ENCODE assay signal across 8 mouse cellular contexts in the genomic region with DNA sequence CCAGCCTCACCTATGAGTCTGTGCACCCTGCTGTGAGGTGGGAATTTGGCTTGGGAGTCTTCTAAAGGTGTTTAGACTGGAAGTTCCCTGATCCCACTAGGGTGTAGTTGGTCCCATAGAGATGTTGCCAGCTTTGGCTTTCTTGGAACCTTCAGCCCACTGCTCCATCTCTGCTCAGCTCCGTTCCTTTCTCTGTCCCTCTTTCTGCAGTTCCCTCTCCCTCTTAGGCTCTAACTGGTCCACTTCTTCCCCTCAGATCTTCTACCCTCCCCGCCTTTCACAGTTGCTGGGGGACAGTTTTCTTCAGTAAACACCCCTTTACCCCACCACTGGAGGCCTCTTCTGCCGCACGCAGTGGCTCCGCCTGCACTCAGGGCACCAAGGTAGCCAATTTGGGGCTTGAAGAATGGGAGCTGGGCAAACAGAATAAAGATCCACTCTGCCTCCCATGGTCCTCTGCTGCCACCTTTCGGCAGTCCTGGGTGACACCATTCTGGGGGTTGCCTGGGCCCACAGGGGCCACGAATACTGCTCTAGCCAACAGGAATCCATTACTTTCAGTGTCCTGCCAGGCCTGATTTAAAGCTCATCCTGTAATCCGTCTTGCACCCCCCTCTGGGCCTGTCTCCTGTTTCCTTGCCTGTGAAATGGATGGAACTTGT.
DNase-seq lines count a peak whose midpoint lies in the region; ATAC-seq and TF ChIP-seq lines count a peak whose summit lies in the region.

No protein-coding gene starts in this region.

- intact Hi-C loops in left cerebral cortex, postnatal 25 days (cut with DNase I): loop anchor here (1.0 to 10.0 kb wide), 4 partner anchors 81 to 673 kb away; no protein-coding TSS in a partner anchor

- TF ChIP-seq POLR2A in spleen, adult 2 months (IDR thresholded peaks at IDR 0.05; ENCODE audit: low read depth, low read length): no peak

- peak; percentile 58; the same call in 1 of the 2 replicates for ATAC-seq in midbrain, embryonic 14.5 days (ENCODE audit: low FRiP score, low TSS enrichment)
- no peak for ATAC-seq in activated CD4-positive, CD25-positive, alpha-beta regulatory T cell, adult 4 months

- H3K4me1 ChIP-seq in midbrain, embryonic 14.5 days (ENCODE audit: control insufficient read depth, insufficient read depth, low read length): no peaks in the 10 kb centered on the region
- no peaks in the 10 kb centered on the region for H3K4me1 ChIP-seq in spleen, adult 2 months (ENCODE audit: control insufficient read depth, insufficient read depth, insufficient read length)

- H3K4me3 ChIP-seq in midbrain, embryonic 14.5 days (replicated peaks; ENCODE audit: low read depth, low read length): no peak overlapping the region
- H3K4me3 ChIP-seq in spleen, adult 2 months (ENCODE audit: extremely low read depth, insufficient read depth, insufficient read length): no peak overlapping the region

- H3K9ac ChIP-seq in midbrain, embryonic 14.5 days (replicated peaks; ENCODE audit: low read length): no peak overlapping the region

- H3K9me3 ChIP-seq in midbrain, embryonic 14.5 days (ENCODE audit: control insufficient read depth, low read length): no peaks in the 10 kb centered on the region

- H3K27me3 ChIP-seq in midbrain, embryonic 14.5 days (ENCODE audit: control insufficient read depth, insufficient read depth, low read length): peaks cover 13% of the 10 kb centered on the region; the same call in 1 of the 2 replicates
- no peaks in the 10 kb centered on the region for H3K27me3 ChIP-seq in spleen, adult 2 months (ENCODE audit: control insufficient read depth, insufficient read depth, low read length)

- 23% methylated on average over 8 of the region's 8 CpGs for WGBS in midbrain, embryonic 14.5 days
- 24% methylated on average over 8 of the region's 8 CpGs for WGBS in spleen, adult 2 months

- H3K36me3 ChIP-seq in midbrain, embryonic 14.5 days (ENCODE audit: control insufficient read depth, insufficient read depth, low read length): no peaks in the 10 kb centered on the region
- no peaks in the 10 kb centered on the region for H3K36me3 ChIP-seq in spleen, adult 2 months (ENCODE audit: control insufficient read depth, insufficient read depth, low read length)

- no peak overlapping the region for H3K27ac ChIP-seq in midbrain, embryonic 14.5 days (replicated peaks; ENCODE audit: low read depth, low read length)
- H3K27ac ChIP-seq in spleen, adult 2 months (ENCODE audit: insufficient read depth, low read length): no peak overlapping the region

- peak; percentile 63; the same call in 1 of the 2 replicates for TF ChIP-seq CTCF in spleen, adult 2 months (IDR thresholded peaks at IDR 0.05; ENCODE audit: extremely low read depth, insufficient read depth, insufficient read length, insufficient replicate concordance)

- no peak overlapping the region for H3K4me2 ChIP-seq in midbrain, embryonic 14.5 days (ENCODE audit: low read length)

- DNase-seq in T-cell, adult 2 months (ENCODE audit: low spot score): peak; percentile 31
- DNase-seq in cerebellum, adult 9-10 months: peak; percentile 30
- peak; percentile 7 to 41 for DNase-seq in frontal cortex, postnatal 10 days (ENCODE audit: low spot score in 2 of 2)
- DNase-seq in induced T-regulatory cell, adult 2 months (ENCODE audit: low read depth): peak; percentile 40
- DNase-seq in left cerebral cortex, postnatal 25 days (ENCODE audit: low spot score in 2 of 2): peak; percentile 28 to 39
- peak; percentile 79 for DNase-seq in midbrain, embryonic 14.5 days
- DNase-seq in spleen, adult 2 months (ENCODE audit: low read depth in 1 of 2, low spot score in 2 of 2): peak in 1 of 2 experiments; percentile 16
